In the genomic region with DNA sequence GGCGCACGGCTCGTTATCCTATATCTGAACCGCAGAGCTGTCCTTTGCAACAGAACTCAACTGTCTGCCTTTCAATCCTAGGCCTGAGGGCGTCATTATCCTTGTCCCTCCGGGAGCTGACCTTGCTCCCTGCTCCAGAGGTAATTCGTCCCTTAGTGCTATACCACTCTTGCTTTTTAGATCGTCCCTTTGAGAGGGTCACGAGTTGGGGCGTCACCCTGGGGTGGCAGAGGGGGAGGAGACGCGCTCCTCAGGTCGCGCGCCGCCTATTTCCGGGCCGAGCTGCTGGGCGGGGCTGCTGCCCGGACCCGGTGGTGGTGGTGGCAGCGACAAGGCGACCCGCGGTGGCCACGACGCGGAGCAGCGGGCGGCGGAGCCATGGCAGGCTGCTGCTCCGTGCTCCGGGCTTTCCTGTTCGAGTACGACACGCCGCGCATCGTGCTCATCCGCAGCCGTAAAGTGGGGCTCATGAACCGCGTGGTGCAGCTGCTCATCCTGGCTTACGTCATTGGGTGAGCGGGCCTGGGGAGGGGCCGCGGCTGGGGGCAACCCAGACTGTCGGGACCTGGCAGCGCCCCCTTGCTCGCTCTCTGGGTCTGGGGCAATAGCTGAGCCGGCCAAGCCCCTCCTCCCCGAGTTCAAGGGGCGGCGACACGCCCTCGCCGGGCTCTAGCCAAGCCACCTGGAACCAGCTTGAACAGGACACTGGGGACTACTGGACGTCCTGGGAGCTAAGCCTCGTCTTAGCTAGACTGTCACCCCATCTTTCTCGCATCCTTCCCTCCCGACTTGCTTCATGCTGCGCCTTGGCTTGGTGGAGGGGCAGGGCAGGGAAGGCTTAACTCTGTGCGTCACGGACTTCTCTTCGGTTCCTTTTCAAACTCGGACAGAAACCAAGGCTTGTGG, we compare ENCODE assay signal across 8 mouse cellular contexts. TPM values are rescaled to one million over a fixed set of nuclear protein-coding genes. Genes with fewer than 3 reads are reported as not detected.
DNase-seq lines count a peak whose midpoint lies in the region; ATAC-seq and TF ChIP-seq lines count a peak whose summit lies in the region.

P2rx4 (plus strand) TSS at position 269 of the 906 bp plus-strand sequence.

- H3K4me1 ChIP-seq in hindbrain, embryonic 16.5 days (ENCODE audit: control insufficient read depth, insufficient read depth, low read depth, low read length), result peaks cover 11% of the 10 kb centered on the region

- DNase-seq in T-cell, adult 2 months (ENCODE audit: low spot score), result peak; percentile 94
- peak; percentile 79 to 80 for DNase-seq in cerebellum, postnatal 36 days
- DNase-seq in gastrocnemius, adult 18-20 months (ENCODE audit: low spot score), result peak; percentile 74
- peak; percentile 79 to 83 for DNase-seq in left cerebral cortex, adult 2 months (ENCODE audit: extremely low spot score in 1 of 2, low spot score in 2 of 2)
- peak; percentile 77 to 86 for DNase-seq in right cerebral cortex, adult 2 months (ENCODE audit: low spot score in 2 of 2)
- peak; percentile 70 for DNase-seq in urinary bladder, postnatal 14 days (ENCODE audit: low spot score)

- peak; percentile 9 for TF ChIP-seq CTCF in left cerebral cortex, adult 2 months (IDR thresholded peaks at IDR 0.05)

- under 1% methylated on average over 62 of the region's 66 CpGs for WGBS in hindbrain, embryonic 16.5 days

- no peaks in the 10 kb centered on the region for H3K36me3 ChIP-seq in hindbrain, embryonic 16.5 days (ENCODE audit: control insufficient read depth, insufficient read depth, low read length)

- peak within 1 kb of the TSS; percentile 91 for H3K4me2 ChIP-seq in hindbrain, embryonic 16.5 days (ENCODE audit: low read length)

- no peaks in the 10 kb centered on the region for H3K9me3 ChIP-seq in hindbrain, embryonic 16.5 days (ENCODE audit: control insufficient read depth, low read length)

- peak within 1 kb of the TSS; percentile 73 for H3K4me3 ChIP-seq in hindbrain, embryonic 16.5 days (ENCODE audit: low read length)
- peak within 1 kb of the TSS; percentile 63 for H3K4me3 ChIP-seq in left cerebral cortex, adult 2 months

- intact Hi-C loops in left cerebral cortex, adult 2 months (cut with DNase I), result loop anchor here (2.0 kb wide), 1 partner anchor 55 kb away; no protein-coding TSS in a partner anchor

- peak within 1 kb of the TSS; percentile 89 for H3K9ac ChIP-seq in hindbrain, embryonic 16.5 days (ENCODE audit: low read depth, low read length)

- no peaks in the 10 kb centered on the region for H3K27me3 ChIP-seq in hindbrain, embryonic 16.5 days (replicated peaks; ENCODE audit: control insufficient read depth, insufficient read depth, low read length)

- ATAC-seq in hindbrain, embryonic 16.5 days, result peak; percentile 92
- ATAC-seq in megakaryocyte, adult 5-6 weeks (ENCODE audit: poor library complexity, severe bottlenecking), result peak; percentile 89

- peak within 1 kb of the TSS; percentile 91 for H3K27ac ChIP-seq in hindbrain, embryonic 16.5 days (ENCODE audit: low read depth, low read length)
- peak within 1 kb of the TSS; percentile 99 for H3K27ac ChIP-seq in left cerebral cortex, adult 2 months

RNA-seq across cellular contexts. Expression of gene P2rx4, which starts in this region (rescaled TPM):
- 1 to 10 TPM; 3.8 to 5.3 TPM for total RNA-seq in gastrocnemius, adult 18-20 months (2021)
- polyA plus RNA-seq in hindbrain, embryonic 16.5 days (2015; fragmentation: Nextera tagmentation; extraction: Ambion mirVana), result 16.7 and 20.8 TPM in 2 replicates
- total RNA-seq in left cerebral cortex, adult 2 months (2021), result 10 to 100 TPM; 19.3 to 20.1 TPM
- 29.9 and 34.3 TPM in 2 replicates for total RNA-seq in megakaryocyte, adult 5-6 weeks (2015)
- 19.6 and 25.2 TPM in 2 replicates for total RNA-seq in megakaryocyte, adult 5-6 weeks (2017)

Comparison
In these comparisons a context has a peak if more than half of its experiments do, and no peak if none do; other contexts are left out.
1. Peak in every context shown above with its lines: DNase-seq, ATAC-seq, H3K4me3 ChIP-seq and H3K27ac ChIP-seq.